Mouse (Mus musculus) intestine, embryonic 14.5 days (tissue): ENCODE results near the gene Asap2. TPM values are rescaled to one million over a fixed set of nuclear protein-coding genes. Genes with fewer than 3 reads are reported as not detected.
A peak's percentile ranks its signal among the peaks of the same experiment; 100 is the strongest.

Experiments used
- ATAC-seq: fragments of 200-750 bp; cut with Nextera tagmentation; replicated peaks from 2 replicates; pipeline ENCODE4 v1.8.0; 2017; ENCODE audit warnings: low read depth, moderate number of reproducible peaks, moderate TSS enrichment, moderate library complexity; ENCODE audit not compliant: low FRiP score, low TSS enrichment
- DNase-seq: peaks from one replicate; pipeline ENCODE4 v3.0.0-alpha.2; 2018; ENCODE audit warnings: low spot score
- H3K27ac ChIP-seq: fragments of 300-500 bp; sonication (generic); 2 replicates; pipeline ENCODE4 v1.5.1; 2014; ENCODE audit warnings: low read depth, mild to moderate bottlenecking, control low read depth
- H3K27me3 ChIP-seq: fragments of 300-500 bp; sonication (generic); replicated peaks from 2 replicates; pipeline ENCODE4 v1.6.1; 2014; ENCODE audit warnings: low read length, control low read depth; ENCODE audit not compliant: control insufficient read depth, insufficient read depth
- H3K36me3 ChIP-seq: fragments of 300-500 bp; sonication (generic); 2 replicates; pipeline ENCODE4 v1.6.1; 2014; ENCODE audit warnings: low read length, control low read depth; ENCODE audit not compliant: control insufficient read depth, insufficient read depth
- H3K4me1 ChIP-seq: fragments of 300-500 bp; sonication (generic); replicated peaks from 2 replicates; pipeline ENCODE4 v1.6.1; 2014; ENCODE audit warnings: low read length, control low read depth, mixed read lengths; ENCODE audit not compliant: control insufficient read depth, insufficient read depth
- H3K4me2 ChIP-seq: fragments of 300-500 bp; sonication (generic); 2 replicates; pipeline ENCODE4 v1.6.1; 2014; ENCODE audit warnings: low read length
- H3K4me3 ChIP-seq: fragments of 300-500 bp; sonication (generic); 2 replicates; pipeline ENCODE4 v1.5.1; 2014; ENCODE audit warnings: low read depth, low read length, control low read depth, mixed read lengths
- H3K9ac ChIP-seq: fragments of 300-500 bp; sonication (generic); 2 replicates; pipeline ENCODE4 v1.6.1; 2014; ENCODE audit warnings: mild to moderate bottlenecking, low read length
- H3K9me3 ChIP-seq: fragments of 300-500 bp; sonication (generic); 2 replicates; pipeline ENCODE4 v1.6.1; 2016; ENCODE audit warnings: low read length, control low read depth; ENCODE audit not compliant: control insufficient read depth
- WGBS: fragments of 180-500 bp; shearing (Covaris S2); extraction: QIAGEN DNeasy Blood & Tissue Kit; methylation state at CpG from one replicate; pipeline ENCODE4 v1.1.7; 2014; 5-methylcytosine and 5-hydroxymethylcytosine counted together
- polyA plus RNA-seq: library from polyadenylated mRNA; unstranded; fragments of >200 nt; fragmentation: Nextera tagmentation; extraction: Ambion mirVana; gene quantifications from 2 replicates; pipeline ENCODE4 v1.2.1, GENCODE M21; 2014

The Asap2 gene
- polyA plus RNA-seq, 1 experiment from 2014 or later = 10.2 TPM

DNA sequence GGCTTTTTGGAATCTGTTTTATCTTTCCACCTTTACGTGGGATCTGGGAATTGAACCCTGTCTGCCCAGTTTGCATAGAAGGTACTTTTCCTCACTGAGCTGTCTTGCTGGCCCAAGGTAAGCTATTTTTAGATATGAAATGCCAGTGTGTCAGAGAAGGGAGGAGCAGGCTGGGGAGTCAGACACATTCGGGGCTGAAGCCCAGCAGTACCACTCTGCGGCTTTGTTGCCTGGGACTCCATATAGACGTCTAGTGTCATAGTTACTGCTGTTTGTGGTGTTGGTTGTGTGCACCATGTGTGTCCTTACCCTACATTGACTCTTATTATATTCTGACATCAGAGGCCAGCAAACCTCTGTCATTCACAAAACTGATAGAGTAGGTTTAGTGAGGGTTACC lies 192.5 kb downstream of the Asap2 start:
- H3K4me1 ChIP-seq = no peaks in the 10 kb centered on the region
- no peak overlapping the region for H3K9ac ChIP-seq
- ATAC-seq (no peak), DNase-seq (no peak)
- no peak overlapping the region for H3K27ac ChIP-seq
- H3K27me3 ChIP-seq = no peaks in the 10 kb centered on the region
- no peak overlapping the region for H3K4me3 ChIP-seq
- H3K9me3 ChIP-seq = no peaks in the 10 kb centered on the region
- H3K36me3 ChIP-seq = no peaks in the 10 kb centered on the region
- H3K4me2 ChIP-seq = no peak overlapping the region
- 86% methylated on average over 4 of the region's 4 CpGs for WGBS

DNA sequence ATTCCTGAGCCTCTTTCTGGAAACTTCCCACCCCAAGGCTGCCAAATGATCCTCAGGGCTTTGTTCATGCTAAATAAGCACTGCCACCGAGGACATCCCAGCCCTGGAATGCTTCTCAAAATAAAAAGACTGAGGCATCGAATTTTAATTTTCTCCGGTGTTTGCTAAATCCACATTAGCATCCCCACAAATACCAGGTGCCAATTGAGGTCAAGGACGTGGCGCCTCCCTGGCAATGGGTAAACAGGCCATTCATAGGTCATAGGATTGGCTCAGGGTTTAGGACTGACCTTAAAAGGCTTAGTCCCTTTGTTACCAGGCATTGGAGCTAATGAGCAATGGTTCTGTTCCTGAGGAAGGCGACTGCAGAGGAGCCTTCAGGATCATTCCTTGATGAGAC lies 193.1 kb downstream of the Asap2 start:
- H3K9ac ChIP-seq = no peak overlapping the region
- DNase-seq = no peak
- no peak overlapping the region for H3K4me3 ChIP-seq
- 72% methylated on average over 6 of the region's 6 CpGs for WGBS
- peaks cover under 1% of the 10 kb centered on the region; the same call in 1 of the 2 replicates for H3K4me1 ChIP-seq
- no peak for ATAC-seq
- no peaks in the 10 kb centered on the region for H3K9me3 ChIP-seq
- no peak overlapping the region for H3K4me2 ChIP-seq
- H3K27me3 ChIP-seq = no peaks in the 10 kb centered on the region
- H3K27ac ChIP-seq = no peak overlapping the region
- H3K36me3 ChIP-seq = no peaks in the 10 kb centered on the region

DNA sequence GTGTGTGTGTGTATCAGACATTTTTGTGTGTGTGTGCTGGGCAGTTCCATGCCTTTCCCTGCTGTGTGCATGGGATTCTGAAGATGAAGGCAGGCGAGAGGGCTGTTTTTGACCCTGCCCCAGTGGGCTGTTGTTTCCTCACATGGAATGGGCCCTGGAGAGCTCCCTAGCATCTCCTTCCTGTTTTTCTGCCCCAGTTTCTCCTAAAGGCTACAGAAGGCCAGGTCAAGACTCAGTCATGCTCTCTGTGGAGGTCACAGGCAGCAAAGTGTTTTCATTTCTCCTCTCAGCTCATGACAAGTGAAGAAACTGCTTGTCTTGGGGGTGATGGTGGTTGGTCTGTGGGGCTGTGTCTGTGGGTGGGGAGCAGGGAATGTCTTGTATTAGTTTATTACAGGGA lies 195.9 kb downstream of the Asap2 start:
- H3K4me1 ChIP-seq = peaks cover 6% of the 10 kb centered on the region
- DNase-seq (no peak), ATAC-seq (no peak)
- no peak overlapping the region for H3K27ac ChIP-seq
- H3K36me3 ChIP-seq = no peaks in the 10 kb centered on the region
- H3K9ac ChIP-seq = no peak overlapping the region
- no peak overlapping the region for H3K4me2 ChIP-seq
- H3K27me3 ChIP-seq = no peaks in the 10 kb centered on the region
- no peaks in the 10 kb centered on the region for H3K9me3 ChIP-seq
- H3K4me3 ChIP-seq = no peak overlapping the region
- 92% methylated on average over 1 of the region's 1 CpGs for WGBS

DNA sequence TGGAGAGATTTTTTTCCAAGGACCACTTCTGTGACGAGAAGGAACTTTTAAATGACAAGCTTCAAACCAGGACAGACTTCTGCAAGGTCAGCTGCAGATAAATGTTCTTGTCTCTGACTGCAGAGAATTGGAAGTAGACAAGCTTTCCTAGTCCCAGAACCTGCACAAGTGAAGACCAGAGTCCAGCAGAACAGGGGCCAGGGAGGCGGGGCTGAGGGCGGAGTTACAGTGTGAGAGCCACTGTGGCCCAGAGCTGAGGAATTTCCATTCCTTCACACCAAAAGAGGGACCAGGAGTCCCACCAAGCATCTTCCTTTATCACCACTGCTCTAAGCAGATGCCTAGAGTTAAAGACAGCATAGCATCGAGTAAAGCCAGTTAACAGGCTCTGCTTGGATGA lies 198.6 kb downstream of the Asap2 start:
- no peak for DNase-seq
- peak; percentile 53; the same call in 1 of the 2 replicates for ATAC-seq

DNA sequence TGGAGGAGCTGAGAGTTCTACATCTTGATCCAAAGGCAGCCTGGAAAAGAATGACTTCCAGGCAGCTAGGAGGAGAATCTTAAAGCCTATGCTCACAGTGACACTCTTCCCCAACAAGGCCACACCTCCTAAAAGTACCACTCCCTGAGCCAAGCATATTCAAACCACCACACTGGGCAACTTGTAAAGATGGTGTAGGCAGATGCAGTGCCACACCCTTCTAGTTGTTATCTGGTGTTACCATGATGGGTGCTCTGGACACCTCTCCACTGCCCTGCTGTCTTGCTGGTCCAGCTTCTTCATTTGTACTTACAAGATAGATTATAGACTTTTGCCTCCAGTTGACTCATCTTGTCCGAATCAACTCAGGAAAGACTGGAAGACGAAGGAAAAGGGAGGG lies 201.3 kb downstream of the Asap2 start:
- ATAC-seq = no peak

More for the DNA sequence above, 198.6 kb downstream of the Asap2 start:
- no peaks in the 10 kb centered on the region for H3K9me3 ChIP-seq
- H3K4me3 ChIP-seq = no peak overlapping the region
- H3K36me3 ChIP-seq = no peaks in the 10 kb centered on the region
- H3K4me1 ChIP-seq = peaks cover 6% of the 10 kb centered on the region
- no peaks in the 10 kb centered on the region for H3K27me3 ChIP-seq
- no peak overlapping the region for H3K27ac ChIP-seq
- WGBS = 53% methylated on average over 4 of the region's 4 CpGs
- H3K9ac ChIP-seq = no peak overlapping the region
- H3K4me2 ChIP-seq = no peak overlapping the region

DNA sequence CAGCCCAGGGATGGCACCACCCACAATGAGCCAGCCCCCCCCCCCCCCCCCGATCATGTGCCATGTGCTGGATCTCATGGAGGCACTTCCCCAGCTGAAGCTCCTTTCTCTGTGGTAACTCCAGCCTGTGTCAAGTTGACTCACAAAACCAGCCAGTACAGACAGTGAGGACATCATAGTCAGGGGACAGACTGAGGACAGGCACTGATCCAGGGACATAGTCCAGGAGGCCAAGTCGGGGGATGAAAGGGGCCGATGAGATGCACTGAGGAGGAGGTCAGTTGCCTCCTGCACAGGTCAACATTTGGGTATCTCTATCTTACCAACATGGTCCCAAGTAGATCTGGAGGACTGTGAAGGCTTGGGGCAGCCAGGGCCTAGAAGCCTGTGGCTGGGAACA lies 205.2 kb downstream of the Asap2 start:
- no peaks in the 10 kb centered on the region for H3K27me3 ChIP-seq
- no peaks in the 10 kb centered on the region for H3K9me3 ChIP-seq
- no peak overlapping the region for H3K4me2 ChIP-seq
- DNase-seq (no peak), ATAC-seq (no peak)
- H3K4me3 ChIP-seq = no peak overlapping the region
- H3K27ac ChIP-seq = no peak overlapping the region
- no peaks in the 10 kb centered on the region for H3K4me1 ChIP-seq
- 0 out of 2 replicates have a peak, but pooled peaks cover 4% of the 10 kb centered on the region for H3K36me3 ChIP-seq
- H3K9ac ChIP-seq = no peak overlapping the region
- WGBS = 98% methylated on average over 2 of the region's 3 CpGs

More for the DNA sequence above, 201.3 kb downstream of the Asap2 start:
- Histone ChIP-seq H3K9me3 (no peaks in the 10 kb centered on the region), H3K4me2 (no peak overlapping the region), H3K9ac (no peak overlapping the region), H3K4me1 (peaks cover 6% of the 10 kb centered on the region), H3K4me3 (no peak overlapping the region), H3K27ac (no peak overlapping the region), H3K27me3 (no peaks in the 10 kb centered on the region), H3K36me3 (no peaks in the 10 kb centered on the region)
- WGBS = 84% methylated on average over 2 of the region's 2 CpGs
- no peak for DNase-seq

DNA sequence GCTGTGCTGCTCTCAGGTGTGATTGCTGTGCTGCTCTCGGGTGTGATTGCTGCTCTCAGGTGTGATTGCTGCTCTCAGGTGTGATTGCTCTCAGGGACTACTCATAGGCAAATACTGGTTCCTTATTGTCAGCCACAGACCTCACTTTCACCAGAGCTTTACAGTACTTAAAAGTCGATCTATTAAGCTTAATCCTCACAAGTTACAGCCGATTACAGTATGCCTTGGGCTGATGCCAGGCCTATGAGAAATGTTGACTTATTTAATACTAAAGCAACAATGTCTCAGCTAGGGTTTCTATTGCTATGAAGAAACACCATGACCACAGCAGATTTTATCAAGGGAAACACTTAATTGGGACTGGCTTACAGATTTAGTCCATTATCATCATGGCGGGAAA lies 206.2 kb downstream of the Asap2 start:
- DNase-seq = no peak
- ATAC-seq = no peak
- Histone ChIP-seq H3K4me1 (no peaks in the 10 kb centered on the region), H3K9me3 (no peaks in the 10 kb centered on the region), H3K36me3 (0 out of 2 replicates have a peak, but pooled peaks cover 4% of the 10 kb centered on the region), H3K27me3 (no peaks in the 10 kb centered on the region), H3K4me2 (no peak overlapping the region), H3K27ac (no peak overlapping the region), H3K9ac (no peak overlapping the region), H3K4me3 (no peak overlapping the region)
- WGBS = 91% methylated on average over 4 of the region's 4 CpGs

DNA sequence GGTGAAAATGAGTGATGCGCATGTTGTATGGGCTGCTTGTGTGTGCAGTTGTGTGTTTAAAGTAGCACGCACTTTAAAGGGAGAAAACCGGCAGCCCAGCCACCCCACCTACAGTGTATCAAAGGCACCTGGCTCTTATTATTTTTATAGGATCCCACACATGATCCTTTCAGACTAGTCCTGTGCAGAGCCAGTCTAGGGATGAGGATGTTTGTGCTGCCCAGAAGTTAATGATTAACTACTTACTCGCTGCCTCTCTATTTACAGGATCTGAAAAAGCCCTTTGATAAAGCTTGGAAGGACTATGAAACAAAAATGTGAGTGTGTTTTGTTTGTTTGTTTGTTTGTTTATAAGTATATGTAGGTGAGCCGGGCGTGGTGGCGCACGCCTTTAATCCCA lies 210.4 kb downstream of the Asap2 start:
- Histone ChIP-seq H3K9me3 (no peaks in the 10 kb centered on the region), H3K27me3 (no peaks in the 10 kb centered on the region), H3K4me2 (no peak overlapping the region), H3K36me3 (0 out of 2 replicates have a peak, but pooled peaks cover 4% of the 10 kb centered on the region), H3K9ac (no peak overlapping the region), H3K27ac (no peak overlapping the region), H3K4me3 (no peak overlapping the region), H3K4me1 (peaks cover 18% of the 10 kb centered on the region)
- ATAC-seq = peak; percentile 56; the same call in 1 of the 2 replicates
- DNase-seq = no peak
- WGBS = 87% methylated on average over 8 of the region's 8 CpGs

DNA sequence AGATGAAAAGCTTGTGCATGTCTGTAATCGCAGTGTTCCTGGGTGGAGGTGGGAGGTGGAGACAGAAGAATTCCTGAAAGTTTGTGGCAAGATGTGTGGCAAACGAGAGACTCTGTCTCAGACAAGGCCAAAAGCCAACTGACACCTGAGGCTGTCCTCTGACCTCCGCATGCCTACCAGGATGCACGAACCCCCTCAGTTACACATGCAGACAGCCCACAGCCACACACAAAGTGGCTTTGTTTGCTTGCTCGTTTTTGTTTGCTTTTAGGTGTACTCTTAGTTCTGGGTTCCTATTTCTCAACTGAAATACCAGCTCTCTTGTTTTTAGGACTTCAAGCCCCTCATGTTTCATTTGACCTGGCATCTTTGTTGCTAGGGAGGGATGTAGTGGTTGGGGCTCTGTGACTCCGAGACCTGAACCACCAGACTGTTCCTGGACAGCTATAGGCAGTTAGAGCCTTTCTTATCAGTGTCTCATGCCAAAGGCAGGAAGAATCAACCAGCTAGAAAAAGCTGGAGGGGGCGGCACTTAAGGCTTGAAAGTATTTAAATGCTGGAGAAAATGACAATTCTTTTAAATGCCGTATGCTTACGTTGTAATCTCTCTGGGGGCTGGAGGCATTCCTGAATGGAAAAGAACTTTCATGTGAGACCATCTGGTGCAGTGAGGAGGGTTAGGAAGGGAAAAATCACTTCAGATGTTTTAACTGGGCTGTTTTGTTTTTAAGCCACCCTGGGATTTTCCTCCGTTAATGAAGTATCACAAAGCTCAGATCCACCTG lies 211.4 kb downstream of the Asap2 start:
- ATAC-seq = no peak
- peaks cover 11% of the 10 kb centered on the region; the same call in 1 of the 2 replicates for H3K36me3 ChIP-seq
- H3K4me1 ChIP-seq = peaks cover 22% of the 10 kb centered on the region
- no peak overlapping the region for H3K9ac ChIP-seq
- 74% methylated on average over 10 of the region's 10 CpGs for WGBS
- H3K27ac ChIP-seq = no peak overlapping the region
- H3K9me3 ChIP-seq = no peaks in the 10 kb centered on the region
- H3K4me2 ChIP-seq = no peak overlapping the region
- no peak for DNase-seq
- no peaks in the 10 kb centered on the region for H3K27me3 ChIP-seq
- H3K4me3 ChIP-seq = no peak overlapping the region
